Mouse (Mus musculus) hindbrain, embryonic 16.5 days (tissue): ENCODE measurements around the gene Ros1. TPM values are rescaled to one million over a fixed set of nuclear protein-coding genes. Genes with fewer than 3 reads are reported as not detected.
A peak's percentile ranks its signal among the peaks of the same experiment; 100 is the strongest.

Experiments used
- ATAC-seq: fragments of 200-750 bp; cut with Nextera tagmentation; 2 replicates; pipeline ENCODE4 v1.8.0; 2017; ENCODE audit warnings: moderate TSS enrichment, moderate library complexity
- H3K27ac ChIP-seq: fragments of 300-500 bp; sonication (generic); 2 replicates; pipeline ENCODE4 v1.5.1; 2014; ENCODE audit warnings: low read depth, mild to moderate bottlenecking, control low read depth, low read length, moderate library complexity
- H3K27me3 ChIP-seq: fragments of 300-500 bp; sonication (generic); replicated peaks from 2 replicates; pipeline ENCODE4 v1.6.1; 2014; ENCODE audit warnings: low read length; ENCODE audit not compliant: control insufficient read depth, insufficient read depth
- H3K36me3 ChIP-seq: fragments of 300-500 bp; sonication (generic); 2 replicates; pipeline ENCODE4 v1.6.1; 2014; ENCODE audit warnings: mild to moderate bottlenecking, low read length, moderate library complexity, mixed read lengths; ENCODE audit not compliant: control insufficient read depth, insufficient read depth
- H3K4me1 ChIP-seq: fragments of 300-500 bp; sonication (generic); 2 replicates; pipeline ENCODE4 v1.6.1; 2014; ENCODE audit warnings: low read depth, low read length; ENCODE audit not compliant: control insufficient read depth, insufficient read depth
- H3K4me2 ChIP-seq: fragments of 300-500 bp; sonication (generic); 2 replicates; pipeline ENCODE4 v1.6.1; 2014; ENCODE audit warnings: mild to moderate bottlenecking, low read length, control low read depth, moderate library complexity
- H3K4me3 ChIP-seq: fragments of 300-500 bp; sonication (generic); 2 replicates; pipeline ENCODE4 v1.5.1; 2014; ENCODE audit warnings: mild to moderate bottlenecking, low read length, control low read depth, moderate library complexity
- H3K9ac ChIP-seq: fragments of 300-500 bp; sonication (generic); 2 replicates; pipeline ENCODE4 v1.6.1; 2014; ENCODE audit warnings: low read depth, mild to moderate bottlenecking, control low read depth, low read length, moderate library complexity
- H3K9me3 ChIP-seq: fragments of 300-500 bp; sonication (generic); 2 replicates; pipeline ENCODE4 v1.6.1; 2014; ENCODE audit warnings: mild to moderate bottlenecking, low read length, moderate library complexity; ENCODE audit not compliant: control insufficient read depth
- WGBS: fragments of 180-500 bp; shearing (Covaris S2); extraction: QIAGEN DNeasy Blood & Tissue Kit; methylation state at CpG from one replicate; pipeline ENCODE4 v1.1.7; 2014; 5-methylcytosine and 5-hydroxymethylcytosine counted together
- polyA plus RNA-seq: library from polyadenylated mRNA; unstranded; fragments of >200 nt; fragmentation: Nextera tagmentation; extraction: Ambion mirVana; gene quantifications from 2 replicates; pipeline ENCODE4 v1.2.1, GENCODE M21; 2015

The Ros1 gene
- polyA plus RNA-seq, 1 experiment from 2014 or later, result not detected

DNA sequence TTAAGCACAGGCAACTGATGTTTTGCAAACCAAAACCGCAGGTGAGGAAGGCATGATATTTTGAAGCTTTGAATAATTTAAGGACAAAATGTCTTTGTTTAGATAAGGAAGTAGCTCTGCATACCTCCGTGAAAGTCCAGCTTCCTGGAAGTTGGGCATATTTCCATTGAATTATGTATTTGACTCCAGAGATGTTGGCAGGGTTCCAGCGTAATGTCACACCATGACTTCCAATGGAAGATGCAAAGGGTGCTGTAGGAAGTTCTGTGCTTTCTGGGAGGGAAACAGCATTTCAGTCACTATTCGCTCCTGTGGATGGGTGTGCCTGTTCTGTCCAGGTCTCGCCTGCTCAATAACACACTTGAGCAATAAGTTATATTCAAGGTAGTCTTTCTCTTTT, 25.2 kb downstream of the Ros1 start:
- ATAC-seq, result no peak
- WGBS, result 91% methylated on average over 5 of the region's 5 CpGs

GRCm38 (mm10) chr10:52165376-52165775, 29.7 kb downstream of the Ros1 start:
- no peak for ATAC-seq
- Histone ChIP-seq H3K4me3 (no peak overlapping the region), H3K9me3 (no peaks in the 10 kb centered on the region), H3K36me3 (no peaks in the 10 kb centered on the region), H3K27ac (no peak overlapping the region), H3K4me2 (no peak overlapping the region), H3K27me3 (no peaks in the 10 kb centered on the region), H3K4me1 (no peaks in the 10 kb centered on the region), H3K9ac (no peak overlapping the region)
- 54% methylated on average over 1 of the region's 1 CpGs for WGBS

More for the DNA sequence above, 25.2 kb downstream of the Ros1 start:
- no peaks in the 10 kb centered on the region for H3K4me1 ChIP-seq
- no peaks in the 10 kb centered on the region for H3K9me3 ChIP-seq
- no peak overlapping the region for H3K4me3 ChIP-seq
- H3K27me3 ChIP-seq, result no peaks in the 10 kb centered on the region
- H3K36me3 ChIP-seq, result no peaks in the 10 kb centered on the region
- no peak overlapping the region for H3K27ac ChIP-seq
- H3K9ac ChIP-seq, result no peak overlapping the region
- H3K4me2 ChIP-seq, result no peak overlapping the region

- Histone ChIP-seq H3K4me2 (no peak overlapping the region), H3K36me3 (no peaks in the 10 kb centered on the region), H3K27ac (no peak overlapping the region), H3K4me3 (no peak overlapping the region), H3K9ac (no peak overlapping the region), H3K4me1 (no peaks in the 10 kb centered on the region), H3K9me3 (no peaks in the 10 kb centered on the region), H3K27me3 (no peaks in the 10 kb centered on the region)
- WGBS, result 69% methylated on average over 3 of the region's 3 CpGs
- no peak for ATAC-seq
Observed at GRCm38 (mm10) chr10:52160604-52161003, 34.4 kb downstream of the Ros1 start.

GRCm38 (mm10) chr10:52159704-52160103, 35.3 kb downstream of the Ros1 start:
- H3K4me3 ChIP-seq, result no peak overlapping the region
- H3K27ac ChIP-seq, result no peak overlapping the region
- no peaks in the 10 kb centered on the region for H3K4me1 ChIP-seq
- 95% methylated on average over 3 of the region's 3 CpGs for WGBS
- H3K4me2 ChIP-seq, result no peak overlapping the region
- no peaks in the 10 kb centered on the region for H3K36me3 ChIP-seq
- no peak overlapping the region for H3K9ac ChIP-seq
- H3K9me3 ChIP-seq, result no peaks in the 10 kb centered on the region
- no peaks in the 10 kb centered on the region for H3K27me3 ChIP-seq
- no peak for ATAC-seq

GRCm38 (mm10) chr10:52133354-52134074, 61.5 kb downstream of the Ros1 start:
- H3K9me3 ChIP-seq, result no peaks in the 10 kb centered on the region
- no peaks in the 10 kb centered on the region for H3K4me1 ChIP-seq
- no peaks in the 10 kb centered on the region for H3K27me3 ChIP-seq
- ATAC-seq, result no peak
- H3K27ac ChIP-seq, result no peak overlapping the region
- 83% methylated on average over 4 of the region's 4 CpGs for WGBS
- no peak overlapping the region for H3K9ac ChIP-seq
- H3K4me2 ChIP-seq, result no peak overlapping the region
- H3K36me3 ChIP-seq, result no peaks in the 10 kb centered on the region
- H3K4me3 ChIP-seq, result no peak overlapping the region

DNA sequence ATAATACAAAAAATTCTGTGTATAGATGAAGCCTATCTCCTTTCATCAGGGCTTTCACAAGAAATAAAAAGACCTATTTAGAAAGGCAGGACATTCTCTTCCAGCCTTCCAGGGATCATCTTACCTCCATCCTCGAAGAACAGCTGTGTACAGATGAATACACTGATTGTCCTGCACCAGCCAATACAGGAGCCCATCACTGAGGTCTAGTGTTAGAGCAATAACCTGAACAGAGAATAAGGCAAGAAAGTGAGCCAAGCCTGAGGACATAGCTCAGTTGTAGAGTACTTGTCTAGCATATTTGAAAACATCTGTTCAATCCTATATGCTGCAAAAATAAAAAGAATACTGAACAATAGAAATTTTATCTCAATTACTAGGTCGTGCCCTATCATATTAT, 64.3 kb downstream of the Ros1 start:
- Histone ChIP-seq H3K27me3 (no peaks in the 10 kb centered on the region), H3K36me3 (no peaks in the 10 kb centered on the region), H3K9ac (no peak overlapping the region), H3K4me3 (no peak overlapping the region), H3K4me1 (no peaks in the 10 kb centered on the region), H3K4me2 (no peak overlapping the region), H3K27ac (no peak overlapping the region), H3K9me3 (no peaks in the 10 kb centered on the region)
- 77% methylated on average over 2 of the region's 2 CpGs for WGBS
- ATAC-seq, result no peak

- 58% methylated on average over 5 of the region's 5 CpGs for whole genome bisulfite sequencing
- H3K9ac ChIP-seq, result no peak overlapping the region
Observed at GRCm38 (mm10) chr10:52128874-52129412, 66.1 kb downstream of the Ros1 start.

DNA sequence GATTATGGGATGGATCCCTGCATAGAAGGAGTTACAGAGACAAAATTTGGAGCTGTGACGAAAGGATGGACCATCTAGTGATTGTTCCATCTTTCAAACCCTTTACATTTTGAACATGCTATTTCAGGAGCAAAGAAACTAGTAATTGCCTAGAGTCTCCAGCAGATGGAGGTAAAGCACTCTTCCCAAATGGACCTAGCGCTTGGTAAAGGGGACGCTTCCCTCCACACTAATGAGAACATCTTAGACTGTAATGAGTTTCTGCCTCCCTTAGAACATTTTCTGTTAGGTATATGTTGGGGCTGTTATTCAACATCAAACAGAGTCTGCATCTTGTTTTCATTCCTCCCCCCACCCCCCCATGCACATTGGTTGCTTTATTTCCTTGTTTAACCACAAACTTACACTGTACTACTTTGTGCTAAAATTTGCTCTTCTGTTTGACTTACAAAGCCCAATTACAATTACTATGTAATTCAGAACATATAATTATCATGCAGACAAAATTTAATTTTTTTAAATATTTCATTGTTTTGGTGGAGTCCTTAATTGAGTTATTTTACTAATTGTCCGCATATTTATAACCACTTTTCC, 88.8 kb downstream of the Ros1 start:
- no peaks in the 10 kb centered on the region for H3K4me1 ChIP-seq
- H3K27me3 ChIP-seq, result no peaks in the 10 kb centered on the region
- H3K9me3 ChIP-seq, result no peaks in the 10 kb centered on the region
- 32% methylated on average over 4 of the region's 4 CpGs for WGBS
- H3K4me2 ChIP-seq, result no peak overlapping the region
- H3K4me3 ChIP-seq, result no peak overlapping the region
- no peak overlapping the region for H3K9ac ChIP-seq
- ATAC-seq, result peak; percentile 90
- no peaks in the 10 kb centered on the region for H3K36me3 ChIP-seq
- no peak overlapping the region for H3K27ac ChIP-seq

More at GRCm38 (mm10) chr10:52128874-52129412, 66.1 kb downstream of the Ros1 start:
- Histone ChIP-seq H3K4me1 (no peaks in the 10 kb centered on the region), H3K9me3 (no peaks in the 10 kb centered on the region), H3K4me2 (no peak overlapping the region), H3K36me3 (no peaks in the 10 kb centered on the region), H3K4me3 (no peak overlapping the region), H3K27me3 (no peaks in the 10 kb centered on the region), H3K27ac (no peak overlapping the region)
- ATAC-seq, result no peak

GRCm38 (mm10) chr10:52101273-52101672, 93.8 kb downstream of the Ros1 start:
- Histone ChIP-seq H3K36me3 (no peaks in the 10 kb centered on the region), H3K4me3 (no peak overlapping the region), H3K27ac (no peak overlapping the region), H3K4me2 (no peak overlapping the region), H3K4me1 (no peaks in the 10 kb centered on the region), H3K9ac (no peak overlapping the region), H3K27me3 (no peaks in the 10 kb centered on the region), H3K9me3 (no peaks in the 10 kb centered on the region)
- no peak for ATAC-seq
- 79% methylated on average over 1 of the region's 1 CpGs for WGBS
